Mouse (Mus musculus) intestine, embryonic 14.5 days (tissue): ENCODE measurements around the gene Cep57l1. TPM values are rescaled to one million over a fixed set of nuclear protein-coding genes. Genes with fewer than 3 reads are reported as not detected.

Experiments
- ATAC-seq: fragments of 200-750 bp; cut with Nextera tagmentation; replicated peaks from 2 replicates; pipeline ENCODE4 v1.8.0; 2017; ENCODE audit warnings: low read depth, moderate number of reproducible peaks, moderate TSS enrichment, moderate library complexity; ENCODE audit not compliant: low FRiP score, low TSS enrichment
- DNase-seq: peaks from one replicate; pipeline ENCODE4 v3.0.0-alpha.2; 2018; ENCODE audit warnings: low spot score
- H3K27ac ChIP-seq: fragments of 300-500 bp; sonication (generic); 2 replicates; pipeline ENCODE4 v1.5.1; 2014; ENCODE audit warnings: low read depth, mild to moderate bottlenecking, control low read depth
- H3K27me3 ChIP-seq: fragments of 300-500 bp; sonication (generic); replicated peaks from 2 replicates; pipeline ENCODE4 v1.6.1; 2014; ENCODE audit warnings: low read length, control low read depth; ENCODE audit not compliant: control insufficient read depth, insufficient read depth
- H3K36me3 ChIP-seq: fragments of 300-500 bp; sonication (generic); 2 replicates; pipeline ENCODE4 v1.6.1; 2014; ENCODE audit warnings: low read length, control low read depth; ENCODE audit not compliant: control insufficient read depth, insufficient read depth
- H3K4me1 ChIP-seq: fragments of 300-500 bp; sonication (generic); replicated peaks from 2 replicates; pipeline ENCODE4 v1.6.1; 2014; ENCODE audit warnings: low read length, control low read depth, mixed read lengths; ENCODE audit not compliant: control insufficient read depth, insufficient read depth
- H3K4me2 ChIP-seq: fragments of 300-500 bp; sonication (generic); 2 replicates; pipeline ENCODE4 v1.6.1; 2014; ENCODE audit warnings: low read length
- H3K4me3 ChIP-seq: fragments of 300-500 bp; sonication (generic); 2 replicates; pipeline ENCODE4 v1.5.1; 2014; ENCODE audit warnings: low read depth, low read length, control low read depth, mixed read lengths
- H3K9ac ChIP-seq: fragments of 300-500 bp; sonication (generic); 2 replicates; pipeline ENCODE4 v1.6.1; 2014; ENCODE audit warnings: mild to moderate bottlenecking, low read length
- H3K9me3 ChIP-seq: fragments of 300-500 bp; sonication (generic); 2 replicates; pipeline ENCODE4 v1.6.1; 2016; ENCODE audit warnings: low read length, control low read depth; ENCODE audit not compliant: control insufficient read depth
- WGBS: fragments of 180-500 bp; shearing (Covaris S2); extraction: QIAGEN DNeasy Blood & Tissue Kit; methylation state at CpG from one replicate; pipeline ENCODE4 v1.1.7; 2014; 5-methylcytosine and 5-hydroxymethylcytosine counted together
- microRNA-seq: library from miRNA; unstranded; fragments of <30 nt; microRNA quantifications from one replicate; pipeline ENCODE4, GENCODE M21; 2016
- polyA plus RNA-seq: library from polyadenylated mRNA; unstranded; fragments of >200 nt; fragmentation: Nextera tagmentation; extraction: Ambion mirVana; gene quantifications from 2 replicates; pipeline ENCODE4 v1.2.1, GENCODE M21; 2014

The Cep57l1 gene
- polyA plus RNA-seq, 1 experiment from 2014 or later, result 18.4 TPM

DNA sequence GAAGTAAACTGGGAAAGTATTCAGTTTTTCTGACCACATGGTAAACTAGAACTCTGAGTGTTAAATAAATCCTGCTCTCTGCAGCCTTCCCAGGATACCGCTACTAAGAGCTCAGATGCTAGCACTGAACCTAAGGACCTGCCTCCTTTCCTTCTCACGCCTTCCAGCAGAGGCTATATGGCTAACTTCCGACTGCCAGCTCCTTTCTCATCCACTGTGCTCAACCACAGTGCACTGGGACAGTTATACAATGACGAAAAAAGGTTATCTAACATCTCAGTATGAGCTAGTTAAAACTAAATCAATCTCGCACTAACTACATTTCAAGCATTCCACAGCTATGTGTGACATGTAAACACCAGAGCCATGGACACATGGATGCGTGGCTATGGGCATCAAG, 134.4 kb downstream of the Cep57l1 start:
- H3K4me3 ChIP-seq, result no peak overlapping the region
- no peak overlapping the region for H3K27ac ChIP-seq
- ATAC-seq (no peak), DNase-seq (no peak)
- no peak overlapping the region for H3K4me2 ChIP-seq
- no peak overlapping the region for H3K9ac ChIP-seq
- no peaks in the 10 kb centered on the region for H3K9me3 ChIP-seq
- no peaks in the 10 kb centered on the region for H3K27me3 ChIP-seq
- WGBS, result 43% methylated on average over 6 of the region's 6 CpGs
- H3K4me1 ChIP-seq, result no peaks in the 10 kb centered on the region
- no peaks in the 10 kb centered on the region for H3K36me3 ChIP-seq

DNA sequence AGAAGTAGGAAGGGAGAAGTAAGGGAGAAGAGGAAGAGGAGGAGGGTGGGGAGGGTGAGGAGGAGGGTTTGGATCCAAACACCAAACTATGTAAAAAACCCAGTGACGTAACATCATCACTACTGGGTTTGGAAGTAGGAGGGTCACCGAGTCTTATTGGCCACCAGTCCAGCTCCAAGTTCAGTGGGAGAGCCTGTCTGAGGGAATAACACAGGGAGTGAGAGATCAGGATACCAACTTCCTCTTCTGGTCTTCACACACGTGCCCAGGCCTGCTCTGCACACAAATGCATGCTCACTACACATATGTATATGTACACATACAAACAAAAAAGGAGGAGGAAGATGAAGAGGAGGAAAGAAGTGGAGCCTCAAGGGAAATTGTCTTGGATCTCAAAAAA, 135.3 kb downstream of the Cep57l1 start:
- H3K4me3 ChIP-seq, result no peak overlapping the region
- no peak for ATAC-seq
- 71% methylated on average over 3 of the region's 3 CpGs for WGBS

DNA sequence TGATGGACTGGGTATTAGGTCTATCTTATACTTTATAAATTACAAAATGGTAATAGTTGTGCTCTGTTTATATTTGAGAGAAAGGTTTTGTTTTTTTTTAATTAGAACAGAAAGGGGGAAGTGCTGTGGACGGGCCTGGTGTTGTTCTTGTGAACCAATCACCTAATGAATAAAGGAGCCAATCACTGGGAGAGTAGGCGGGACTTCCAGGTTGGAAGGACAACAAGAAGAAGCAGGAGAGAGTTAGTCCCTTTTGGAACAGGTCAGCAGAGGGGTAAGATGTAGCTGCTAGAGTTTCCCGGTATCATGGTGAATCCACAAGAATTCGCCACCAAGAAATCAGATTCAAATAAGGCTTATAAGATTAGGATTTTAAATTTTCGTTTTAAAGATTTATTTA, 139.5 kb downstream of the Cep57l1 start:
- no peak for ATAC-seq
- 85% methylated on average over 5 of the region's 5 CpGs for WGBS
- H3K4me1 ChIP-seq, result no peaks in the 10 kb centered on the region
- no peak overlapping the region for H3K4me2 ChIP-seq
- DNase-seq, result no peak
- no peak overlapping the region for H3K27ac ChIP-seq
- H3K36me3 ChIP-seq, result no peaks in the 10 kb centered on the region
- H3K9ac ChIP-seq, result no peak overlapping the region
- no peak overlapping the region for H3K4me3 ChIP-seq
- H3K9me3 ChIP-seq, result no peaks in the 10 kb centered on the region
- H3K27me3 ChIP-seq, result no peaks in the 10 kb centered on the region

More for the DNA sequence above, 135.3 kb downstream of the Cep57l1 start:
- H3K9ac ChIP-seq, result no peak overlapping the region
- no peaks in the 10 kb centered on the region for H3K36me3 ChIP-seq
- H3K27me3 ChIP-seq, result no peaks in the 10 kb centered on the region
- DNase-seq, result no peak
- no peak overlapping the region for H3K4me2 ChIP-seq
- H3K4me1 ChIP-seq, result no peaks in the 10 kb centered on the region
- H3K27ac ChIP-seq, result no peak overlapping the region
- H3K9me3 ChIP-seq, result no peaks in the 10 kb centered on the region

Small RNA genes within 50 kb of the gene (microRNA-seq; reads per million reads assigned to microRNA genes)
- not detected for gene Mir3473b

Other genes starting within 250 kb of the Cep57l1 start
- 0.44 and 0.47 TPM in 2 replicates for gene Ccdc162, start 93.2 kb downstream of the Cep57l1 start, polyA plus RNA-seq
- 32.7 and 35.2 TPM in 2 replicates for gene Sesn1, start 64 bp upstream of the Cep57l1 start, polyA plus RNA-seq
- 1.1 and 1.7 TPM in 2 replicates for gene Armc2, start 208.6 kb upstream of the Cep57l1 start, polyA plus RNA-seq